Mouse (Mus musculus) liver, embryonic 15.5 days (tissue): ENCODE results near the gene Tbl1x. TPM values are rescaled to one million over a fixed set of nuclear protein-coding genes. Genes with fewer than 3 reads are reported as not detected.

Experiments used
- ATAC-seq: fragments of 200-750 bp; cut with Nextera tagmentation; 2 replicates; pipeline ENCODE4 v1.8.0; 2017; ENCODE audit warnings: moderate number of reproducible peaks, mild to moderate bottlenecking, moderate library complexity; ENCODE audit not compliant: insufficient read depth
- H3K27ac ChIP-seq: fragments of 300-500 bp; sonication (generic); replicated peaks from 2 replicates; pipeline ENCODE4 v1.5.1; 2015; ENCODE audit warnings: mild to moderate bottlenecking, inconsistent platforms
- H3K27me3 ChIP-seq: fragments of 300-500 bp; sonication (generic); 2 replicates; pipeline ENCODE4 v1.6.1; 2015; ENCODE audit warnings: mild to moderate bottlenecking, inconsistent platforms
- H3K36me3 ChIP-seq: fragments of 300-500 bp; sonication (generic); replicated peaks from 2 replicates; pipeline ENCODE4 v1.6.1; 2015; ENCODE audit warnings: moderate library complexity, mild to moderate bottlenecking, inconsistent platforms
- H3K4me1 ChIP-seq: fragments of 300-500 bp; sonication (generic); replicated peaks from 2 replicates; pipeline ENCODE4 v1.6.1; 2015; ENCODE audit warnings: inconsistent platforms
- H3K4me2 ChIP-seq: fragments of 300-500 bp; sonication (generic); 2 replicates; pipeline ENCODE4 v1.6.1; 2015; ENCODE audit warnings: moderate library complexity, mild to moderate bottlenecking, inconsistent platforms
- H3K4me3 ChIP-seq: fragments of 300-500 bp; sonication (generic); replicated peaks from 2 replicates; pipeline ENCODE4 v1.5.1; 2015; ENCODE audit warnings: mild to moderate bottlenecking, inconsistent platforms
- H3K9ac ChIP-seq: fragments of 300-500 bp; sonication (generic); 2 replicates; pipeline ENCODE4 v1.6.1; 2015; ENCODE audit warnings: moderate library complexity, mild to moderate bottlenecking, inconsistent platforms
- H3K9me3 ChIP-seq: fragments of 300-500 bp; sonication (generic); replicated peaks from 2 replicates; pipeline ENCODE4 v1.6.1; 2016; ENCODE audit warnings: inconsistent platforms
- WGBS: fragments of 180-500 bp; shearing (Covaris S2); methylation state at CpG from one replicate; pipeline ENCODE4 v1.1.7; 2015; ENCODE audit warnings: mixed read lengths; ENCODE audit not compliant: insufficient replicate concordance; 5-methylcytosine and 5-hydroxymethylcytosine counted together
- polyA plus RNA-seq: library from polyadenylated mRNA; unstranded; fragments of >200 nt; fragmentation: Nextera tagmentation; extraction: Ambion mirVana; gene quantifications from 2 replicates; pipeline ENCODE4 v1.2.1, GENCODE M21; 2015

Gene Tbl1x
- polyA plus RNA-seq, 1 experiment from 2014 or later, result 15.7 TPM

DNA sequence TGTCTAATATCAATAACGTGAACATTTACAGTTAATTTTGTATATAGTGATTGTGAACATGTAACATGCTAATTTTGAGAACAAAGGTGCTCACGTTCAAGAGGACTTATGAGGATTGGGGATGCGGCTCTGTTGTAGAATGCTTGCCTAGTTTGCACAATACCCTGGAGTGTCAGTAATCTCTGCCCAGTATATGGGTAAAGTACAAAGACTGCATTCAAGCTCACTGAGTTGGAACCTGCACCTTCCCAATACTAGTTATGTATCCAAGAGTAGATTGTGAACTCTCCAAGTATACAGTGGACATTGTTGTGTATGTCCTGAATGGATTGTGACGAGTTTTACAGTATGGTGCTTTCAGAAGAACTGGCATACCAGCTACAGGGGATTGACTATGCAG, 33.7 kb downstream of the Tbl1x start:
- H3K4me3 ChIP-seq, result no peak overlapping the region
- H3K9ac ChIP-seq, result no peak overlapping the region
- H3K36me3 ChIP-seq, result no peaks in the 10 kb centered on the region
- no peak overlapping the region for H3K27ac ChIP-seq
- H3K27me3 ChIP-seq, result no peaks in the 10 kb centered on the region
- H3K9me3 ChIP-seq, result no peaks in the 10 kb centered on the region
- 63% methylated on average over 4 of the region's 4 CpGs for WGBS
- no peak overlapping the region for H3K4me2 ChIP-seq
- ATAC-seq, result no peak
- peaks cover 11% of the 10 kb centered on the region for H3K4me1 ChIP-seq

DNA sequence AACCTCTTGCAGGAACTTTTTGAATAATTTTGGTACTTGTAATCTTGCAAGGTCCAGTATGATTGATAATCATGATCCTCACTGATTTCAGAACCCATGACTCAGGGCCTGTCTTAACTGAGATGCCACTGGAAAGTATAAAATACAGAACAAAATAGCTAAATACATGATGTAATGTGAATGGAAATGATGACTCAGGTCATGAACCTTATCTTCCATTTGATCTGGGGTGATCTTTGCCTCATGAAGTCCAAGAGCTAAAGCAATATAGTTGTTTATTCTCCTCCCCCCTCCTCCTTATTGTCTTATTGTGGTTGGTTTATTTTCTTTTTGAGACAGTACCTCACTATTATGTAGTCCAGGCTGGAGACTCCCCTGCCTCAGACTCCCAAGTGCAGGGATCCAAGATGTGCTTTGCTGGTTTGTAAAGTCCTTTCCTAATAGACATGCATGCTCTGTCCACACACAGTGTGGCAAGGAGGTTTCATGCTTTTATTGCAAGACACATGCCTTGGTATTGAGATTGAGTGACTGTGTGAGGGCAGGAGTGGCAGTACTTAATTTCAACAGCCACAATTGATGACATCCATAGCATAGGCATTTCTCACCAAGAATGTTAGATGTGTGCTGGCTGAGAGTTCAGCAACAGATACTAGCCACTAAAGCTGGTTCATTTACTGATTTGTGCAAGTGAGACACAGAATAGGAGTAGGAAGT, 34.7 kb downstream of the Tbl1x start:
- no peak for ATAC-seq
- H3K27me3 ChIP-seq, result no peaks in the 10 kb centered on the region
- no peak overlapping the region for H3K4me3 ChIP-seq
- H3K9ac ChIP-seq, result no peak overlapping the region
- no peak overlapping the region for H3K4me2 ChIP-seq
- no peak overlapping the region for H3K27ac ChIP-seq
- no peaks in the 10 kb centered on the region for H3K9me3 ChIP-seq
- no peaks in the 10 kb centered on the region for H3K36me3 ChIP-seq
- H3K4me1 ChIP-seq, result peaks cover 11% of the 10 kb centered on the region

DNA sequence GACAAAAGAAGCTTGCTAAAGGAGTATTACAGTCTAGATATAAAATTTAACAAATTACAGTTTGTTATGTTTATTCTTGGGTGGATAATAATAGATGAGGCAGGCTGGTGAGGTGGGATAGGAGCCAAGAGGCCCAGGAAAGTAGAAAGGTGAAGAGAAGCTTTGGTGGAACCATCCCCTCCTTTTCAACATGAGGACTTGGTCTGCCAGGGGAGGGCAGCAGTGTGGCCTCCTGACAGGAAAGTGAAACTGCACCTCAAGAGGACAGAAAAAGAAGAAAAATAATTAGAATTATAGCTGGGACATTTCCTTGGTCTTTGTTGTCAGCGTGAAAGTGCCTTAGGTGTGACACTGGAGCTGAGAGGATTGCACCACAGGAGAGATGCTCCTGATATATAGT, 35.6 kb downstream of the Tbl1x start:
- Histone ChIP-seq H3K4me3 (no peak overlapping the region), H3K9me3 (no peaks in the 10 kb centered on the region), H3K27ac (no peak overlapping the region), H3K36me3 (no peaks in the 10 kb centered on the region), H3K27me3 (no peaks in the 10 kb centered on the region), H3K9ac (no peak overlapping the region), H3K4me1 (peaks cover 11% of the 10 kb centered on the region), H3K4me2 (no peak overlapping the region)
- ATAC-seq, result no peak
- 59% methylated on average over 1 of the region's 1 CpGs for WGBS

DNA sequence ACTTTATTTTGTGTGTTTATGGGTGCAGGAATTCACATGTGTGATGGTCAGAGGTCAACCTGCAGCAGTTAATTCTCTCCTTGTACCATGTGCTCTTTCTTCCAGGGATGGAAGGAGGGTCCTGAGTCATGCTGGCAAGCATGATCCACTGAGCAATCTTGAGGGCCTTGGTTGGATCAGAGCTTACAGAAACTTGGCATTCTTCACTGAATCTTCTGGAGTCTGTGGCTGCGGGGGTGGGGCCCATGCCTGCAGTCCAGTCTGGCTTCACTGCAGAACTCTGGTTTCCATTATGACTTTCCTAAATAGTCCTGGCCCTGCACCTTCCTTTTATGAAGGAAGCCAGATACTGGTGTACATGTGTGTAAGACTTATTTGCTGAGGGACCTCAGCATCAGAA, 38.1 kb downstream of the Tbl1x start:
- 64% methylated on average over 1 of the region's 1 CpGs for WGBS
- ATAC-seq, result no peak
- Histone ChIP-seq H3K9ac (no peak overlapping the region), H3K9me3 (no peaks in the 10 kb centered on the region), H3K4me3 (no peak overlapping the region), H3K4me1 (peaks cover 11% of the 10 kb centered on the region), H3K4me2 (no peak overlapping the region), H3K27me3 (no peaks in the 10 kb centered on the region), H3K36me3 (no peaks in the 10 kb centered on the region), H3K27ac (no peak overlapping the region)

DNA sequence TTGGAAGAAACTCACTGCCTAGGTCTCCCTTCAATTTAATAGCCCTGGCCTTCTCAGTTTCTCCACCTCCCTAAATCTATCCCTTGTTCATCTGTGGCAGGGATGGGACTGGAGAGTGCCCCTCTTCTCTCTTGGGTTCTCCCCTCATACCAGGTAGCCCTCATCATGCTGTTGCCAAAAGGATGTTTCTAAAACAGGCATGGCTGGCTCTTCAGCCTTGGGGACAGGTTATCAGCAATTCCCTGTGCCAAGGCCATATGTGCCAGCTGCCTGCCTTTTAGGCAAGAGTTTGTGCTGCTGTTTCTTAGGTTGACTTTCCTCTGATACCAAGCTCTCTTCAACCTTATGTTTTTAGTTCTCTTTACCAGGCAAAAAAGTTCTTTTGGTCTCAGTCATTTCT, 39.6 kb downstream of the Tbl1x start:
- no peak overlapping the region for H3K4me2 ChIP-seq
- no peak overlapping the region for H3K27ac ChIP-seq
- no peak overlapping the region for H3K4me3 ChIP-seq
- ATAC-seq, result no peak
- no peaks in the 10 kb centered on the region for H3K9me3 ChIP-seq
- no peaks in the 10 kb centered on the region for H3K36me3 ChIP-seq
- H3K9ac ChIP-seq, result no peak overlapping the region
- peaks cover 7% of the 10 kb centered on the region for H3K4me1 ChIP-seq
- no peaks in the 10 kb centered on the region for H3K27me3 ChIP-seq

DNA sequence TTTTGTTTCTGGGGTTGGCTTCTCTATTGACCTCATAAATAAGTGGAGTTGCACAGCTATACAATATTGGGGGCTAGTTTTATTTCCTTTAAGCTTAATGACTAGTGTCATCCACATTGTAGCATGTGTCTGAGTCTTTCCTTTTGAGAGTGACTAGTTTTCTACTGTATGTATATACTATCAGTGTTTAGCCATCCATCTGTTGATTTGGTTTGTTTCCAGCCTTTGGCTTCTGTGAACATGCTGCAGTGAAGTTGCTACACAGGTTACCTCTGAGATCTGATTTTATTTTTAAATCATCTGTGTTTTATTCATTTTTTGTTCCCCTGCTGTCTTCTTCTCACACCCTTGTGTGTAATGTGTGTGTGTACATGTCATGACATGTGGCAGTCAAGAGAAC, 40.5 kb downstream of the Tbl1x start:
- no peak for ATAC-seq
- Histone ChIP-seq H3K36me3 (no peaks in the 10 kb centered on the region), H3K27ac (no peak overlapping the region), H3K4me3 (no peak overlapping the region), H3K27me3 (no peaks in the 10 kb centered on the region), H3K4me2 (no peak overlapping the region), H3K9ac (no peak overlapping the region), H3K9me3 (no peaks in the 10 kb centered on the region), H3K4me1 (no peaks in the 10 kb centered on the region; the same call in 1 of the 2 replicates)

DNA sequence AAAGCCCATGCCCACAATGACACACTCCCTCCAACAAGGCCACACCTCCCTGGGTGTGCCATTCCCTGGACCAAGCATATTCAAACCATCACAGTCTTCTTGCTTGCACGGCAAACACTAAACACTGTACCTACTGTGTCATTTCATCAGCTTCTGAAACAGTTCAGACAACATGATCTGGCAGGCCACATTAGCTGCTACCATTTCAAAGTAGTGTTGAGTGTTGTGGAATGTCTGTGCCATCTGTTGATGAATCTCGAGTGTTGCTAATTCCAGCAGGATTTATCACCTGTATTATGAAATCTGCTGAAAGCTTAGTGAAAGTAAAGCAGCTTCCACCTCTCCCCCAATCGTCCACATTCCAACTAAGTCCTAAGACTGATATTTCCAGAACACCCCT, 41.3 kb downstream of the Tbl1x start:
- Histone ChIP-seq H3K4me2 (no peak overlapping the region), H3K9me3 (no peaks in the 10 kb centered on the region), H3K27ac (no peak overlapping the region), H3K36me3 (no peaks in the 10 kb centered on the region), H3K9ac (no peak overlapping the region), H3K4me3 (no peak overlapping the region), H3K4me1 (no peaks in the 10 kb centered on the region; the same call in 1 of the 2 replicates), H3K27me3 (no peaks in the 10 kb centered on the region)
- WGBS, result 65% methylated on average over 3 of the region's 3 CpGs
- ATAC-seq, result no peak

DNA sequence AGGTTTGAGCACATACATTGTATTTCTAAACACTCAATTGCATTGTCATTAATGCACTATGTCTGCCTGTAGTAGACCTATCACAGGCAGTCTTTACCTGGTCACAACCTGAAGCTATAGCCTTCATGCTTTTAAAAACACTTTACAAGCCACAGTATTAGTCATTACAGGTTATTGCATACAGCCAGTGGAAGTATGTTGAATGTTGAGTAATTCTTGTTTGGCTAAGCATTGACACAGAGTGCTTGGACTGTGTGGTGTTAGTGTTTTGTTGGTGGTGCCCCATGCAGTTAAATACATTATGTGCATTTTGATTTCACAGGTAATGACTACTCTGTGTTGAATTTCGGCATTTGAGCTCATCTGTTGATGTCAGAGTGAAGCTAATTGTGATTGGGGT, 45.2 kb downstream of the Tbl1x start:
- Histone ChIP-seq H3K9ac (no peak overlapping the region), H3K4me1 (no peaks in the 10 kb centered on the region; the same call in 1 of the 2 replicates), H3K4me3 (no peak overlapping the region), H3K9me3 (no peaks in the 10 kb centered on the region), H3K36me3 (no peaks in the 10 kb centered on the region), H3K27me3 (no peaks in the 10 kb centered on the region), H3K27ac (no peak overlapping the region), H3K4me2 (no peak overlapping the region)
- ATAC-seq, result no peak
- WGBS, result 64% methylated on average over 1 of the region's 1 CpGs

DNA sequence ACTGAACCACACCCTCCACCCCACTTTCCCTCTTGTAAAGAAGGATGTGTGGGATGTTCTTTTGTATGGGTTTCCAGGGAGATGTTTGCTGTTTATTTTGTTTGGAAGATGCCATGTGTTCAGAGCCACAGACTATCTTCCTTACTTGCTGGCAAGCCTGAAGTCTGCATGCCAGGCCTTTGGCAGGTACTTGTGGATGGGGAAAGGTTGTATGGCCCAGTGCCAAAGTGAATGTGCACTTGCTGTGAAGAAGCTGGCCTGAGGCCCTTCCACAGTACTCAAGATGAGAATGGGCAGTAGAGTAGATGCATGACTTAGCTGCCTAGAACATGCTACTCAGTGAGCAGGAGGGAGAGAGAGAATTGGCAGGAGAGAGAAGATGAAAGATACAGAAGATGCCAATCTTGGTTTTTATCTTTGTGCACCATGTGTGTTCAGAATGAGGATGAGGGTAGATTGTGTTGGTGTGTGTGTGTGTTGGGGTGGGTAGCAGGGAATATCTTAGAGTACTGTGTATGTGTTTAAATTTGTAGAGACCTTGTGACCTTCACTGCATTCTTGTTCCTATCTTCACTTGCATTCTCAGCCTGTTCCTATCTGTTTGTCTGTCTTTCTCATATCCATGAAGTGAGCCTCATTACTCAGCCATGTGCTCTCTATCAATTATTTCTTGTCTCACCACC, 48.5 kb downstream of the Tbl1x start:
- Histone ChIP-seq H3K4me3 (no peak overlapping the region), H3K36me3 (no peaks in the 10 kb centered on the region), H3K9ac (no peak overlapping the region), H3K9me3 (no peaks in the 10 kb centered on the region), H3K27me3 (no peaks in the 10 kb centered on the region), H3K27ac (no peak overlapping the region), H3K4me2 (no peak overlapping the region), H3K4me1 (no peaks in the 10 kb centered on the region; the same call in 1 of the 2 replicates)
- ATAC-seq, result peak; percentile 28; the same call in 1 of the 2 replicates

DNA sequence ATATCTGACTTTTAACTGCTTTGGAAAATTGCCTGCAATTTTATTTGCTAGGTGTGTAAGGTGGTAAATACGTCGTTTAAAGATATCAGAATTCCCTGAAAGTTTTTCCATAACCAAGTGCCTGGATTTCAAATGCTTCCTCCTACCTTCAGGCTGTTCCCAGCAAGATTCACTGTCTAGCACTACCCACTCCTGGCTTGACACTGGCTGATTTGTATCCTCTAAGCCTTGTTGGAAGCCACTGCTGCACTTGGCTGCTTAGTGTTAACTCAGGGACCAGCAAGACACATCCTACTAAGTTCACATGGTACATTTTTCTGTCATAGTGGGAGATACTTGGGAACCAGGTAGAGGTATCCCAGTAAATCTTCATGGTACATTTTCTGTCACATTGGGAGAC, 52.8 kb downstream of the Tbl1x start:
- WGBS, result 57% methylated on average over 2 of the region's 2 CpGs
- Histone ChIP-seq H3K4me3 (no peak overlapping the region), H3K36me3 (no peaks in the 10 kb centered on the region), H3K4me2 (no peak overlapping the region), H3K9ac (no peak overlapping the region), H3K4me1 (no peaks in the 10 kb centered on the region; the same call in 1 of the 2 replicates), H3K27me3 (no peaks in the 10 kb centered on the region), H3K27ac (no peak overlapping the region), H3K9me3 (no peaks in the 10 kb centered on the region)
- ATAC-seq, result no peak

DNA sequence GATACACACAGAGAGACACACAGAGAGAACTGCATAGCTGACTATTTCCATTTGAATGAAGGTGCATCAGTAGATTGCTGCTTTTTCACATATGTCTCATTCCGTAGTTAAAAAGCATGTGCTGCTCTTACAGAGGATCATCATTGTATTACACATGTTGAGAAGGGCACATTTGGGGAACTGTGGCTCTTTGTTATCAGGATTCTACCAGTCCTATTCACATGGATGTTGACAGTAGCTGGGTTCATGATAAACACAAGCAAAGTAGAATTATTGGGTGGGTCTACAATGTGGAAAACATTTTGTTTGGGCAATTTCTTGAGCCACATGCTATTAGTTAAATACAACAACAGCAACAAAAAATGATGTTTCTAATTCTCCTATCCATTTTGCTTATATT, 55.9 kb downstream of the Tbl1x start:
- ATAC-seq, result no peak
- Histone ChIP-seq H3K27ac (no peak overlapping the region), H3K9ac (no peak overlapping the region), H3K9me3 (no peaks in the 10 kb centered on the region), H3K27me3 (no peaks in the 10 kb centered on the region), H3K36me3 (no peaks in the 10 kb centered on the region), H3K4me1 (no peaks in the 10 kb centered on the region), H3K4me2 (no peak overlapping the region), H3K4me3 (no peak overlapping the region)
- WGBS, result 63% methylated on average over 1 of the region's 1 CpGs

DNA sequence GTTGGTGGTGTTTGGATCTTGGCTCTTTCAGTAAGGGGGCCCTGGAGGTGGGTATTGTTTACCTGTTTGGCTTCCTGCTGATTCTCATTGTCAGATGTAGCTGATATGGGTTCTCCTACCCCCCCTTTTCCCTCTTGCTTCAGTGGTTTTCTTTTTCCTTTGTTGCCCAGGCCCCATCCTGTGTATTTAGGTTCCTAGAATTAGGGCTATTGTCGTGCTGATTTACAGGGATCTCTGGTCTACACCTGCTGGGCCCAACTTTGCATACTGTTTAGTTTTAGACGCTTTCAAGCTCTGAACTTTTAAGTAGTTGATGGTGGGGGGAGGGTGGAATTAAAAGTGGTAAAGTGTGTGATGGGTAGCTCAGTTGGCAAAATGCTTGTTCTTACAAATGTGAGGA, 57.2 kb downstream of the Tbl1x start:
- WGBS, result 47% methylated on average over 2 of the region's 2 CpGs
- no peak for ATAC-seq
- no peak overlapping the region for H3K27ac ChIP-seq

More for the DNA sequence above, 57.2 kb downstream of the Tbl1x start:
- Histone ChIP-seq H3K27me3 (no peaks in the 10 kb centered on the region), H3K4me1 (no peaks in the 10 kb centered on the region), H3K4me3 (no peak overlapping the region), H3K4me2 (no peak overlapping the region), H3K36me3 (no peaks in the 10 kb centered on the region), H3K9me3 (no peaks in the 10 kb centered on the region), H3K9ac (no peak overlapping the region)
